Mouse (Mus musculus): ENCODE data around the gene Rftn2. TPM values are rescaled to one million over a fixed set of nuclear protein-coding genes. Genes with fewer than 3 reads are reported as not detected.

The Rftn2 gene
- total RNA-seq (2015; ENCODE audit: low replicate concordance) (not detected in 2 replicates), total RNA-seq (2017; ENCODE audit: low replicate concordance) (0.17 TPM in 1 of 2 replicates, not detected in the other)

DNA sequence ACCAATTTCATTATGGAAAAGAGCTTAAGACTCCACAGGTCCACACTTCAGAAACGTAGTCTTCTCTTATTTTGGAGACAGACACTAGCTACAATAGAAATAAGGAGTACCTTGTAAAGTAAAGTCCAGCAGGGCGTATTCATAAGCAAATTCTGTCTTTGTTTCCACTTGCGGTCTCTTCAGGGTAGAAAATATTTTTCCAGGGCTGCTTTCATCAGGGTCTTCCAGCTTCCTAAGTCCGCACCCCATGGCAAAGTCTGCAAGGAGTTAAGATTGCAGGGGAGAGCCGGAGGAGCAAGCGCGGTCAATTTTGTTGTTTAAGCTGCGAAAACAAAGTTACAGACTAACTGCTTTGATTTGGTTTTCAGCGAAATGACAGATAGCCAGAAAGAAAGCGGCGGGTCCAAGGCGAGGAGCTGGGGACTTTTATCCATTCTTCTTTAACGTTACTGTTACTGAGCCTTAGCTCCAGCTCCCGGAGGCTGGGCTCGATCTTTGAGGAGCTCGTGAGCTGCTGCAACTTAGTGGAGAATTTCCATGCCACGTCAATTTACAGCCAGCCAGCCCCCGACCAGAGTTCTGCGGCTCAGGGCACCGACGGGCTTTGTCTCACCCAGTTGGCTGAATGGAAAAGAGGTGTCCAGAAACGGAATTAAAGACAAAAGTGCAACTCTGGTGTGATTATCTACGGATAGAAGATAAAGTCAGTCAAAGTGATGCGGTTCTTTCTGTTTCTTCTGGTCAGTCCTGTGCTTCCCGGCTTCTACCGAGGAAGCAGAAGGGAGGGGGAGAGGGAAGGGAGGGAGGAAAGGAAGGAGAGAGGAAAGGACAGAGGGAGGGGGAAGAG is at the start of gene Rftn2:
Gene Rftn2 (minus strand): TSS at position 772 of the 847 bp plus-strand sequence.
- no peak for ATAC-seq (replicated peaks; ENCODE audit: low FRiP score, poor library complexity, severe bottlenecking)

DNA sequence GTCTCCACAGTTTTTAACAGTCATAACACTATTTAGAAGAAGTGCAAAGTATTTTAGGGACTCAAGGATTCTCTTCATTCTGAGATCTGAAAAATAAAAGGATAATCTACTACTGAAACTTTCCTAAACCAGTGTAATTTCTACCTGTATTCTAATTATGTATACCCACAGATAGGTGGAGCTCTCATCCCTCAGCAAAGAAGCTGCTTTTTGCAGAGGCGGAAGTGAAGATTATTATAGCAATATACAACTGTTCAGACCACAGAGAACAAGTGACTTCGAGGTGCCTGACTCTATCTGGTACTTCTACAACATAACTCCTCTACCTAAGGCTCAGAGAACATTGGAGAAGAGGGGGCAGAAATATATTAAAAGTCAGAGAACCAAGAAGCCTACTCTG is 38.9 kb upstream of the Rftn2 start:
- no peak for ATAC-seq (replicated peaks; ENCODE audit: low FRiP score, poor library complexity, severe bottlenecking)

DNA sequence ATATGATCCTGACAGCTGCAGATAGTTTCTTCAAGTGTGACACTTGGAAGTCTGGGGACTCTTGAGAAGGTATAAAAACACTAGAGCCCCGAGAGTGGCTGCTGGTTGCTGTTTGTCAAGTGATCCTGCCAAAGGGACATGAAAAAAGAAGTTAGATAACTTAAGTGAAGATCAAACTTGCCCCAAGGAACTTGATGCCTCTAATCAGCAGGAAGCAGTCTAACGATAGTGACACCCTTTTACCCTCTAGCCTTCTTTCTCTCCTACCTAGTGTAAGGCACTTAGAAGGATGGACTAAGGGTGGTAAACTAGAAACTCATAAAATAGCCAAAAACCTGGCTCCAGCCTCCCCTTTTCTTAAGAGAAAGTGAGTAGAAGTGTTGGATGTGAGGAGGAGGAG is 37.8 kb upstream of the Rftn2 start:
- no peak for ATAC-seq (replicated peaks; ENCODE audit: low FRiP score, poor library complexity, severe bottlenecking)

DNA sequence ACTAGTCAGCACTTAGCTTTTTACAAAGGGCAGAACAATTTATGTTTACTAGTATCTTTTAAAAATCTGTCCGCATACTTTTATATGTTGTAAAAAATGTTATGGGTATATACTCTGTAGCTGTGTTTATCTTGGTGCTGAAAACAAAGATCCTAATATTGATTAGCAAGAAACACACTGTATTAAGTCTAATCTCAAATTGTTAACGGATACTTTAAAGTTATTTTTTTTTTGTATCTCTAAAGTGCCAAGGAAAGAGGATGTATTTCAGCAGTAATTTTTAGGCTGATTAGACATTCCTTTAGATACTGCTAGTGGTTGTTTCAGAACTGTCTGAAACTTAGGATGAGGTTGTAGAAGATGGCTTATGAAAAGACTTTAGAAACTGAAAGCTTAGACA is 19.8 kb upstream of the Rftn2 start:
- ATAC-seq (replicated peaks; ENCODE audit: low FRiP score, poor library complexity, severe bottlenecking): no peak

DNA sequence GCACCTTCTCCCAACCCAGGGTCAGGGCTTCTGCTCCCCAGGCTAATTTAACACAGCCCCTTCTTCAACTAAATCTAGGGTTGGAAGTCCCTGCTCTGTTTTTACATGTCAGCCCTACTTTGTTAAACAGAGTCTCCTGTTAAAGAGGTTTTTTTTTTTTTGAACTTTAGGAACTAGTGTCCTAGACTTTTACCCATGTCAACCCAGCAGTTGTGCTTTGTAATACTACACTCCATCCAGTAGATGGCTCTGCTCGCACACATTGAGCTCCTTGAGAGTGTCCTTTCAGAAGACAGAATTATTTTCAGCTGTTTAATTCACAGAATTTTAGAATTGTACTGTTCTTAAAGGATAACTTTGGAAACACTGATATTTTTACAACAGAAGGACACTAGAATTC is 12.7 kb upstream of the Rftn2 start:
- peak; percentile 63; the same call in 1 of the 2 replicates for ATAC-seq (replicated peaks; ENCODE audit: low FRiP score, poor library complexity, severe bottlenecking)

DNA sequence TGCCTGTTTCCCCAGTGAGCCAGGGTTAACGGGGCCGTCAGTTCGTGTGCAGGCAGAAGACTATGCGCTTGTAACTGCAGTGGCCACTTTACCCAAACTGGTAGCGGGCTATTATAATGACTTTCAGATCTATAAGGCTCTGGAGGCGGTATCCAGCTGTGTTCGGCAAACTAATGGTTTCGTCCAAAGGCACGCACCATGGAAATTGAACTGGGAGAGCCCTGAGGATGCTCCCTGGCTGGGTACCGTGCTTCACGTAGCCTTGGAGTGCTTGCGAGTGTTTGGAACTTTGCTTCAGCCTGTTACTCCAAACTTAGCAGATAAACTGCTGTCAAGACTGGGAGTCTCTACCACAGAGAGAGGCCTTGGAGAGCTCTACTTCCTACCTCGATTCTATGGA is 11.9 kb upstream of the Rftn2 start:
- ATAC-seq (replicated peaks; ENCODE audit: low FRiP score, poor library complexity, severe bottlenecking): 0 out of 2 replicates have a peak, but pooled peaks have one; percentile 3

DNA sequence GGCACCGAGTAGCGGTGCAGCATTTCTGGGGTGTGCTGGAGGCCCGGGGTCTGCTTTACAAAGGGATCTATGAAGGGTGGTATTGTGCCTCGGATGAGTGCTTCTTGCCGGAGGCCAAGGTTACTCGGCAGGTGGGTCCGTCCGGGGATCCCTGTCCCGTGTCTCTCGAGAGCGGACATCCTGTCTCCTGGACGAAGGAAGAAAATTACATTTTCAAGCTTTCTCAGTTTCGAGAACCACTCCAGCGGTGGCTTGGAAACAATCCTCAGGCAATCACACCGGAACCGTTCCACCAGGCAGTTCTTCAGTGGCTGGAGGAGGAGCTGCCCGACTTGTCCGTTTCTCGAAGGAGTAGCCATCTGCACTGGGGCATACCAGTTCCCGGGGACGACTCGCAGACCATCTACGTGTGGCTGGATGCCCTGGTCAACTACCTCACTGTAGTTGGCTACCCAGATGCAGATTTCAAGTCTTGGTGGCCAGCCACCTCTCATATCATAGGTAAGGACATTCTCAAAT is 11.1 kb upstream of the Rftn2 start:
- peak; percentile 34 for ATAC-seq (replicated peaks; ENCODE audit: low FRiP score, poor library complexity, severe bottlenecking)

DNA sequence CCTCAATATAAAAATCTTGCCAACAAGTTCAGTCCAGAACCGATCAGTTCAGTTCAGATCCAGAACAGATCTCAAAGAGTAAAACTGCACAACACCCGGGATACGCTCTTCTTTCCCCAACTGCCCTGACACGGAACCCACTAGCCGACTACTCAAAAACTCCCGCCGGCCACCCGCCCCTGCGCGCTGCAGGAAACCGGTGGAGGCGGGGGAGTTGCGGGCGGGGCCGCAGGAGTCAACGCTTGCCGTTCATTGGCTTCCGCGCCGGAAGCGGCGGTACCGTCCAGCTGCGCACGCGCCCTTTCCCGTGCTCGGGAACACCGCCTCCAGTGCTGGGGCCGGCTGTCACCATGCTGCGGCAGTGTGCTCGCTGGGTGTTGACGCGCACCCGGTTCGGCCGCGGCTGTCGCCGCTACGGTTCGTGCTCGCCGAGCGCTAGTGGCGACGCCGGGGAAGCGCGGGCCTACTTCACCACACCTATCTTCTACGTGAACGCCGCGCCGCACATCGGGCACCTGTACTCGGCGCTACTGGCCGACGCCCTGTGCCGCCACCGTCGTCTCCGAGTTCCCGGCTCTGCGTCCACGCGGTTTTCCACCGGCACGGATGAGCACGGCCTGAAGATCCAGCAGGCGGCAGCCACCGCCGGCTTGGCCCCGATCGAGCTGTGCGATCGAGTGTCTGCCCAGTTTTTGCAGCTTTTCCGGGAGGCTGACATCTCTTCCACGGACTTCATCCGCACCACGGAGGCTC is 10.5 kb upstream of the Rftn2 start, which contains the start of gene Mars2:
Gene Mars2 (plus strand): TSS at position 288 of the 753 bp plus-strand sequence.
- peak; percentile 94 for ATAC-seq (replicated peaks; ENCODE audit: low FRiP score, poor library complexity, severe bottlenecking)

DNA sequence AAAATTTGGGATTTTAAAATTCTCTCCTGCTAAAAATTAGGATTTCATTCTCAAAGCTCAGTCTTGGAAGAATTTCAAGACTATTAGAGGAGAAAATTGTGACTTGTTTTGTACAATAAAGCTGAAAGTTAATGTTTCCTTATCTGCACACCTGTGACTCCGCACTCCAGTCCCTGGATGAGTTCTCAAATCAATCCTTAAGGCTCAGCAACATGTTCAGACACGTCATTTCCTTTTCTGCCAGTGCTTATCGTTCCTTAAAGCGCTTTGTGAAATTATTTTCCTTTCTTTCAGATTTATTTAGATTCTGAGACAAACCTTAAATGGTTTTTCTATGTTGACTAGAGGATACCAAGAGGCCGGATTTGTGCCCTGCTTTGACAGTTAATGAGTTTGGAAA is 9.9 kb upstream of the Rftn2 start:
- ATAC-seq (replicated peaks; ENCODE audit: low FRiP score, poor library complexity, severe bottlenecking): no peak

DNA sequence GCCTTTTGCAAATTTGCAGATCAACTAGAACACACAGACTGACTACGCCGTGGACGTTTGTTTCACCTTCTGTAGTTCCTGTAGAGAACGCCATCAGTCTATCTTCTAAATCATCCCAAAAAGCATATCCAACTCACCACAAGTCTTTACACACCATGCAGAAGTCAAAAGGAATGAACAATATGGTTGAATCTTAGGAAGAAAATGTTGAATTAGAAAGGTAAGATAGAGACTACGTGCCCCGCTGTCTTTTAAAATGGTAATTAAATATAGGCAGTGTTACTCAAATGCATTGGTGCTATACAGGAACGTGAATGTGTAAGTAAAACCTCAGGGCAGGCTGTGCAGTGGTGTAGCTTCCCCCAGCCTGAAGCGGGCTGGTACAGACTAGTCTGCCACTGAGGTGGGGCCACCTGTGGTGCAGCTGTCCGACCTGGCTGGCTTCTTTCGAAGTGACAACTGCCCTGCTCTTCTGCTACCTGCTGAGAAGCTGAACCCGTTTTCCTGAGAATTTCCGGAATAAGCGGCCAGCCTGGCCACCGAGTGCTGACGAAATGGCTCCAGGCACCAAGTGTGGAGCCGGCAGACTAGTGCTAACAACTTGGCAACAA is 8.4 kb upstream of the Rftn2 start:
- ATAC-seq (replicated peaks; ENCODE audit: low FRiP score, poor library complexity, severe bottlenecking): no peak

DNA sequence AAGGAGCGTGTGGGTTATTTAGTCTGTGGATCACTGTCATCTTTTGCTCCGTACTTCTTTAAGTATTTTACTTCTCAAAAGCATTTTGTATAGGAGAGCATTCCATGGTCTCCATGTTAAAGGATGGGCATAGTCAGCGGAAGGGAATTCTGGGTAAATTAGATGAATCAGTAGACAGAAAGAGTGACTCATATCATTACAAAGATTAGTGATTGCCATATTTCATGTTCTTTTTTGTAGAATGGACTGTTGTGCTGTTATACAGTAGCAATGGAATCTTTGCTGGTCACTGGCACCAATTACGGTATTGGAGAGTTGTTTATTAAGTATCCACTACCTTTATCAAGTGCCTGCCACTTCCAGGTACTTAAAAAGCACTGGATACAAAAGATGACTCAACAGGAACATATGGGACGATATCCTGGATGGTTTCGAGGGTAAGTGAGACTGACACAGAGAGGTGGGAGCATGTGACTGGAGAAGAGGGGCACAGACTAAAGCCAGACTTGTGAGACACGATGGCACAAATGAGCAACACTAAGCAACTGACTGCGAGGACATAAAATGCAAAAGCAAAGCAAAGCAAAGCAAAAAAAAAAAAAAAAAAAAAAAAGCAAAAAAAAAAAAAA is 1.8 kb upstream of the Rftn2 start:
- no peak for ATAC-seq (replicated peaks; ENCODE audit: low FRiP score, poor library complexity, severe bottlenecking)

DNA sequence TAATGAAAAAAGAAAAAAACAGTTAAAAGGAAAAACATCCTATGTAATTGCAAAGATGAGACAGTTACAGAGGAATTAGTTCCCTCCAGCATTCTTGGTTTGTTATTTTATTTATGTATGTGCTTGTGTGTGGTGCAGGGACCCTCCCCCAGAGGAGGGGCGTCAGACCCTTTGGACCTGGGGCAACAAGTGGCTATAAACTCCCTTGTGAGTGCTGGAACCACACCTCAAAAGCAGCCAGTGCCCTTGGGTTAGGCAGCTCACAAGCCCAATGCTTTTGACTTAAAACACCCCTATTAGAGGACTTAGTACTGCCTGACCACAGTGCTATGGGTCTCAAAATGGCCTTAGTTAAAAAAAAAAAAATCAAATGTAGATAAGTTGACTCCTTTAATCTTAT is 794 bp upstream of the Rftn2 start:
- ATAC-seq (replicated peaks; ENCODE audit: low FRiP score, poor library complexity, severe bottlenecking): no peak

DNA sequence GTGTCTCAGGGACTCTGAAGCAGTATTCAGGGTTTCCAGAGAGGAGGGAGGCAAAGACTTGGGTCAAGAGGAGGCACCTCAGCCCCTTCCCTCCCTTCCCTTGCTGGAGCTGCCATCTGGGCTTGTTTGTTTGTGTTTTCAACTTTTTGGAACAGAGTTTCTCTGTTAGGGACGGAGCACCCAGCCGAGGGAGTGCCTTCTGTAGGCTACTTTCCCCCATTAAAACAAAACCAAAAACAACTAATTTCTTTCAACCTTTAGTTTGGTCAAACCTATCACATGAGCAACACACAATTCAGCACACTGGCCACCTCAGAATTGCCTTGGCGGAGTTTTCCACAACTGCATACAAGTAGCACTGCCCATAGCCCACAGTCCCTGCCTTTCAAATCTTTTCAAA is 1.2 kb downstream of the Rftn2 start:
- no peak for ATAC-seq (replicated peaks; ENCODE audit: low FRiP score, poor library complexity, severe bottlenecking)

DNA sequence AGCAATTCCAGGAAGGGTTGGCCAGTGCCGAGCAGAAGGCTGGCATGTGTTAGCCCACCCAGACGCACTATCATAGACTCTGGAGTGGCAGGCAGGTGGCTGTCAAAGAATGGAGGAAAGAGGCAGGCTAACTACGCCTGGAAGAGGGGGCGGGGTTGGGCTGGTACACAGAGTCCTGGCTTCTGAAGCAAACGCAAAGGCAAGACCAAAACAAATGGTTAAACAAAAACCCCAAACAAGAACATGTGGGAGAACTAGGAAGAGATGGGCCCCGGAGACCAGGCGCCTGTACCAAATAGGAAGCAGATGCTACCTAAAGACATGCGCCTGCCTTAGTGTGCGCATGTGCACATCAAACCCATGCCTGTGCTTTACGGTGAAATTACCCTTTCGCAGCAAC is 2.5 kb downstream of the Rftn2 start:
- no peak for ATAC-seq (replicated peaks; ENCODE audit: low FRiP score, poor library complexity, severe bottlenecking)

DNA sequence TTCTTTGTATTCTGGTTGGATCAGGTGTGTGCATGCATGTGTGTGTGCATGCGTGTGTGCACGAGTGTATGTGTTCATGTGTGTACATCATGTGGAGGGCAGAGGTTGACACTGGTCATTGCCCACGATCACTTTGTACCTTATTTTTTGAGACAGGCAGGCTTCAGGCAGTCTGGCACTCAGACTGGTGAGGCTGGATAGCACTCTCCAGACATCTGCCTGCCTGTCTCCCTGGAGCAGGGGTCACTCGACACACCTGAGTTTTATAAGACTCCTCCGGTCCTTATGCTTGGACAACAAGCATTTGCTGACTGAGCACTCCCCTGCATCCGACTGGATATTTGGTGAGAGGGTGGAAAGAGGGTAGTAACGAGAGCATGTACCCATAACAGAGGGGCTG is 3.6 kb downstream of the Rftn2 start:
- ATAC-seq (replicated peaks; ENCODE audit: low FRiP score, poor library complexity, severe bottlenecking): no peak

DNA sequence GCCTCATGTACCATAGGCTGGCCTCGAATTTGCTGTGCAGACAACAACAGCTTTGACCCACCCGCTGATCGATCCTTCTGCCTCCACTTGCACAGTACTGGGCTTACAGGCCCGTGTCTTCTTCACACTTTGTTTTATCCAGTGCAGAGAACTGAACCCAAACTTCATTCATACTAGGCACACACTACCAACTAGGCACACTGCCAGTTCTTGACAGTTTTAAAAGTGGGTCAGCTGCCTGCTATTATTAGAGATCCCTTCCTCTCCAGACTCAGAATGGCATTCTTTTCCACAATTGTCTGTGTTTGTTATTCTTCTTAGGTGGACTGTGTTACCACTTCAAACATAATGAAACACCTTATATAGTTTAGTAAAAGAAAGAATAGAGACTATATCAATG is 5.2 kb downstream of the Rftn2 start:
- no peak for ATAC-seq (replicated peaks; ENCODE audit: low FRiP score, poor library complexity, severe bottlenecking)

DNA sequence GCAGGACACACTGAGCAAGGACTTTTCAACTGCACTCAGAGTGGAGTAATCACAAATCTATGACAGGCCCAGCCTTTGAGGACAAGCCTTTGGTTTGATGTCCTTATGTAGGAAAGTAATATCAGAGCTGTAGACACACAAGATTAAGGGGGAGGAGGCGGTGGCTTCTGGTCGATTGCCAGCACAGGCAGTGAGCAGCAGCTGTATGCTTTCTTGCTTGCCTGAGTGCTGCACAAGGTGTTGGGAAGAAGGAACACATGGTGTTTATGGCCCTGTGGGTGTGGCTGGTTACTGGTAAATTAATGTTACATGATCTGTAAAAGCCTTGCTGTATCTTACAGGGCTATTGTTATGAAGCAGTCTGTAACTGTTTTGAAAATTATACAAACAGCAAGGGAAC is 9.4 kb downstream of the Rftn2 start:
- no peak for ATAC-seq (replicated peaks; ENCODE audit: low FRiP score, poor library complexity, severe bottlenecking)

DNA sequence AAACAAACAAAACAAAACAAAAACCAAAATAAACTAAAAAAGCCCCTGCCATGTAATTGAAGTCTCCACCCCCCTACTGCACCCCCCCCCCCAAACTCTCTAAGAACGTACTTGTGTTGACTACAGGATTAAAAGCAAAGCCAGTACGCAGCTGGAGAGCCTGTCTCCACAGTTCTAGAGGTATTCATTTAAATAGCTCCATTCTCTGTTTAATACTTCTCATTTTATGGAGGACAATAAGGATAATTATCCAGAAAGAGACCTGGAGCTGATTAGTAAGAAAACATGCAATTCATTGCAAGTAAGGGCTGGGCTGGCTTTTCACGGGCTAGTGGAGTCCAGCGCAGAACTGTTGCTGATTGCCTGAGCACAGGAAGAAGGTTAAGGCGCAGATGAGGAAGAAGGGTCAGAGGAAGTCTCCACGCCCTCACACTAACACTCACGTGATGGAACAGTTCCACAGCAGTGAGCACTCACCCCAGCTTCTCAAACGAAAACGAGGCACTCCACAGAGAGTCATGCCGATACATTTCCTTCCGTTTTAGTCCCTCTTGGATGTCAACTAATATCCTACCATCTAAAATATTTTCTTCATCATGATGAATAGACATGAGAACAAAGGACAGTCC is 11.3 kb downstream of the Rftn2 start:
- no peak for ATAC-seq (replicated peaks; ENCODE audit: low FRiP score, poor library complexity, severe bottlenecking)

DNA sequence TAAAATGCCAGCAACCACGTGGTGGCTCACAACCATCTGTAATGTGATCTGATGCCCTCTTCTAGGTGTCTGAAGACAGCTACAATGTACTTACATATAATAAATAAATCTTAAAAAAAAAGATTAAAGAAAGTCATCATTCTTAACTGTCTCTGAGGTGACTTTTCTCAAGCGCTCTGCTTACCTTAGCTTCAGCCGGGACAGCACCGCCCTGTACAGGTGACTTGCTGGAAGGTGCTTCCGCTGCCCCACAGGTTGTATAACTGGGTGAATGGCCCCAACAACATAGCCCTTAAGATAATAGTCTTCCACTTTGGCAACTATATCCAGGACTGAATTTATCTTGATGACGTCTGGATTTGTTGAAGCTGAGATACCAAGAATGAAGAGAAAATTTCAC is 12.6 kb downstream of the Rftn2 start:
- ATAC-seq (replicated peaks; ENCODE audit: low FRiP score, poor library complexity, severe bottlenecking): no peak

Measured in erythroblast, adult 5-6 weeks (primary cell).